8 mouse cellular contexts compared by ENCODE assay signal in genomic region chr11:94321931-94322400, GRCm38 (mm10). TPM values are rescaled to one million over a fixed set of nuclear protein-coding genes. Genes with fewer than 3 reads are reported as not detected.
DNase-seq lines count a peak whose midpoint lies in the region; ATAC-seq lines count a peak whose summit lies in the region.

Luc7l3 (minus strand) TSS chr11:94321988.

- under 1% methylated on average over 36 of the region's 36 CpGs for WGBS in heart, embryonic 13.5 days
- under 1% methylated on average over 36 of the region's 36 CpGs for WGBS in liver, embryonic 12.5 days (ENCODE audit: insufficient replicate concordance)

- peak within 1 kb of the TSS; percentile 99 for H3K9ac ChIP-seq in heart, embryonic 13.5 days
- peak within 1 kb of the TSS; percentile 99 for H3K9ac ChIP-seq in liver, embryonic 12.5 days

- no peaks in the 10 kb centered on the region for H3K27me3 ChIP-seq in heart, embryonic 13.5 days (replicated peaks)
- peaks cover 6% of the 10 kb centered on the region for H3K27me3 ChIP-seq in liver, embryonic 12.5 days (replicated peaks)
- H3K27me3 ChIP-seq in splenic B cell, adult 2 months (ENCODE audit: control insufficient read depth, insufficient read depth, low read length, poor library complexity, severe bottlenecking), result no peaks in the 10 kb centered on the region

- H3K4me2 ChIP-seq in heart, embryonic 13.5 days, result peak within 1 kb of the TSS; percentile 90
- H3K4me2 ChIP-seq in liver, embryonic 12.5 days, result peak within 1 kb of the TSS; percentile 82

- peak; percentile 97 for DNase-seq in kidney, postnatal 10 days
- peak; percentile 94 for DNase-seq in naive thymus-derived CD4-positive, alpha-beta T cell, adult 2 months (ENCODE audit: low read depth)
- DNase-seq in splenic B cell, adult 2 months (ENCODE audit: low read depth, low spot score), result peak; percentile 94

- H3K4me1 ChIP-seq in brown adipose tissue, adult 24 weeks (ENCODE audit: control insufficient read depth, insufficient read depth, insufficient read length, low read length), result peaks cover 6% of the 10 kb centered on the region; the same call in 1 of the 2 replicates
- H3K4me1 ChIP-seq in heart, embryonic 13.5 days, result peaks cover 49% of the 10 kb centered on the region
- H3K4me1 ChIP-seq in liver, embryonic 12.5 days, result peaks cover 58% of the 10 kb centered on the region

- no peaks in the 10 kb centered on the region for H3K9me3 ChIP-seq in heart, embryonic 13.5 days
- H3K9me3 ChIP-seq in liver, embryonic 12.5 days (replicated peaks), result no peaks in the 10 kb centered on the region

- H3K27ac ChIP-seq in brown adipose tissue, adult 24 weeks (replicated peaks; ENCODE audit: low read depth, low read length), result peak within 1 kb of the TSS; percentile 98
- peak within 1 kb of the TSS; percentile 98 for H3K27ac ChIP-seq in heart, embryonic 13.5 days (replicated peaks)
- H3K27ac ChIP-seq in liver, embryonic 12.5 days, result peak within 1 kb of the TSS; percentile 97

- peak within 1 kb of the TSS; percentile 91 for H3K4me3 ChIP-seq in brown adipose tissue, adult 24 weeks (ENCODE audit: insufficient read depth, low read depth, low read length)
- H3K4me3 ChIP-seq in heart, embryonic 13.5 days, result peak within 1 kb of the TSS; percentile 96
- peak within 1 kb of the TSS; percentile 87 for H3K4me3 ChIP-seq in liver, embryonic 12.5 days

- ATAC-seq in CD4-positive, CD25-positive, alpha-beta regulatory T cell, adult 4 months, result peak; percentile 88
- peak; percentile 91 for ATAC-seq in erythroid progenitor cell, adult 5-6 weeks (replicated peaks; ENCODE audit: low FRiP score, poor library complexity, severe bottlenecking)
- peak; percentile 92 for ATAC-seq in heart, embryonic 13.5 days (ENCODE audit: extremely low read depth, insufficient number of reproducible peaks, low FRiP score, low TSS enrichment)
- ATAC-seq in liver, embryonic 12.5 days, result peak; percentile 94

- H3K36me3 ChIP-seq in heart, embryonic 13.5 days, result peaks cover 10% of the 10 kb centered on the region
- peaks cover 31% of the 10 kb centered on the region for H3K36me3 ChIP-seq in liver, embryonic 12.5 days
- peaks cover 3% of the 10 kb centered on the region; the same call in 1 of the 2 replicates for H3K36me3 ChIP-seq in splenic B cell, adult 2 months (ENCODE audit: control insufficient read depth, insufficient read depth, low read length, poor library complexity, severe bottlenecking)

RNA-seq across cellular contexts. Expression of gene Luc7l3, which starts in this region (rescaled TPM):
- polyA plus RNA-seq in CD4-positive, CD25-positive, alpha-beta regulatory T cell, adult 4 months (2017; shearing (Covaris generic)), result 100 to 1,000 TPM; 153 to 164 TPM
- polyA plus RNA-seq in brown adipose tissue, adult 24 weeks (2012; ENCODE audit: insufficient read depth, insufficient read length, missing spikeins), result 26.6 and 58.1 TPM in 2 replicates
- 261 and 280 TPM in 2 replicates for total RNA-seq in erythroid progenitor cell, adult 5-6 weeks (2015; ENCODE audit: low replicate concordance)
- 596 and 607 TPM in 2 replicates for total RNA-seq in erythroid progenitor cell, adult 5-6 weeks (2017; ENCODE audit: low replicate concordance)
- 68.5 and 70.2 TPM in 2 replicates for polyA plus RNA-seq in heart, embryonic 13.5 days (2015; fragmentation: Nextera tagmentation; extraction: Ambion mirVana)
- polyA plus RNA-seq in liver, embryonic 12.5 days (2016; fragmentation: Nextera tagmentation; extraction: Ambion mirVana), result 67.1 and 67.4 TPM in 2 replicates

Comparison
In these comparisons a context has a peak if more than half of its experiments do, and no peak if none do; other contexts are left out.
1. Peak in every context shown above with its lines: DNase-seq, ATAC-seq, H3K4me3 ChIP-seq and H3K27ac ChIP-seq.